ENCODE assay signal across 19 mouse cellular contexts in genomic region chr17:3075873-3076245, GRCm38 (mm10).
"Had no signal": no experiment of that assay in that cellular context is flagged by ENCODE, and none has a peak within 500 bp of the region (broad histone marks: within the 10 kb centered on the region; RNA-seq: fewer than 3 reads in every experiment).

No protein-coding gene starts in this region.

- H3K9ac ChIP-seq: limb, embryonic 13.5 days; liver, embryonic 13.5 days; midbrain, embryonic 12.5 days; midbrain, embryonic 15.5 days; neural tube, embryonic 13.5 days; stomach, embryonic 15.5 days had no signal

- DNase-seq: kidney, adult 18-20 months; kidney, adult 9 months; kidney, postnatal 14 days; kidney, postnatal 4 days; layer of hippocampus, adult 9-11 months; liver, embryonic 13.5 days; lung, adult 2 months; lung, postnatal 14 days; retina, postnatal 1 day; right cerebral cortex, postnatal 4 days; thymus, adult 2 months; thymus, postnatal 36 days had no signal

- H3K27me3 ChIP-seq: limb, embryonic 13.5 days; liver, embryonic 13.5 days; midbrain, embryonic 12.5 days; midbrain, embryonic 15.5 days; neural tube, embryonic 13.5 days; stomach, embryonic 15.5 days had no signal

- H3K27ac ChIP-seq: limb, embryonic 10.5 days; limb, embryonic 13.5 days; liver, embryonic 13.5 days; macrophage; midbrain, embryonic 12.5 days; midbrain, embryonic 15.5 days; neural tube, embryonic 13.5 days; stomach, embryonic 15.5 days had no signal

- ATAC-seq: midbrain, embryonic 15.5 days had no signal

- H3K9me3 ChIP-seq: midbrain, embryonic 12.5 days; midbrain, embryonic 15.5 days; neural tube, embryonic 13.5 days; stomach, embryonic 15.5 days had no signal

- H3K4me1 ChIP-seq: limb, embryonic 10.5 days; limb, embryonic 13.5 days; liver, embryonic 13.5 days; midbrain, embryonic 12.5 days; midbrain, embryonic 15.5 days; neural tube, embryonic 13.5 days; stomach, embryonic 15.5 days had no signal

- H3K4me3 ChIP-seq: limb, embryonic 10.5 days; limb, embryonic 13.5 days; liver, embryonic 13.5 days; midbrain, embryonic 12.5 days; midbrain, embryonic 15.5 days; neural tube, embryonic 13.5 days; stomach, embryonic 15.5 days had no signal

- H3K4me2 ChIP-seq: limb, embryonic 13.5 days; liver, embryonic 13.5 days; midbrain, embryonic 12.5 days; midbrain, embryonic 15.5 days; neural tube, embryonic 13.5 days; stomach, embryonic 15.5 days had no signal
